In the genomic region with DNA sequence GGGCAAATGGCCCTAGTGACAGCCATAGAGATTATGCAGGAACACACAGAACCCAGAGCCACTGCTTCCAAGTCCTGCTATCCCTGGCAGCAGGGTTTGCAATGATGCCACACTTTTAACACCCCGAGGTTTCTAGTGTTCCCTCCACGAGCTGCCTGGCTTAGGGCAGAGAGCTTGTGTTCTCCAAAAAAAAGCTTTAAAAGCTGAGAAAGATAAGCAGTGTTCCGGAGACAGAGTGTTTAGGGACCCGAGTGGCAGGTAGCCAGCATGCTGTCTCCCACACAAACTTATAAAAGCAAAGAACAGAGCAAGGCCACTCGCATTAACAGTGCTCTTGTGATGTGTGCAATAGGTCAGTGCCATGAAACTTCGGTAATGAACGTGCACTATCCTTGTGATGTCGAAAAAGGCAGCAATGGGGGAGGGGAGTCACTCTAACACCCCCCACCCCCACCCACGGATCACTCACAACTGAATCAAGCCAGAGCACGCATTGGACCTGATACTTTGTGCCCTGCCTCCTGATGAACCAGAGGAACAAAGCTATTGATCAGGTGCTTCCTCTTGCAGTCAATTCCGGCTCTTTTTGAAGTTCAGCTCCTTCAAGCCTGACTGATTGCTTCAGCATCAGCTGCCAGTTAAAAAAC, we compare ENCODE assay signal across 9 mouse cellular contexts. TPM values are rescaled to one million over a fixed set of nuclear protein-coding genes. Genes with fewer than 3 reads are reported as not detected.
A peak's percentile ranks its signal among the peaks of the same experiment; 100 is the strongest.
DNase-seq lines count a peak whose midpoint lies in the region; ATAC-seq lines count a peak whose summit lies in the region.
"Had no signal": no experiment of that assay in that cellular context is flagged by ENCODE, and none has a peak within 500 bp of the region (broad histone marks: within the 10 kb centered on the region; RNA-seq: fewer than 3 reads in every experiment).

No protein-coding gene starts in this region.

- H3K4me1 ChIP-seq in hindbrain, embryonic 12.5 days = peaks cover 20% of the 10 kb centered on the region
- no peaks in the 10 kb centered on the region for H3K4me1 ChIP-seq in hindbrain, embryonic 11.5 days (replicated peaks; ENCODE audit: control insufficient read depth, insufficient read depth, low read length)
- peaks cover 18 to 27% of the 10 kb centered on the region in 2 experiments for H3K4me1 ChIP-seq in heart, embryonic 14.5 days (ENCODE audit: control insufficient read depth in 2 of 2, insufficient read depth in 2 of 2, low read length in 2 of 2)
- H3K4me1 ChIP-seq in lung, embryonic 16.5 days (replicated peaks; ENCODE audit: control insufficient read depth, insufficient read depth, low read length) = peaks cover 35% of the 10 kb centered on the region

- H3K4me2 ChIP-seq in hindbrain, embryonic 12.5 days (replicated peaks) = 0 out of 2 replicates have a peak overlapping the region, but pooled peaks have one; percentile 95
- H3K4me2 ChIP-seq in hindbrain, embryonic 11.5 days (replicated peaks; ENCODE audit: low read depth, low read length) = no peak overlapping the region
- H3K4me2 ChIP-seq in heart, embryonic 14.5 days (ENCODE audit: low read length) = peak overlapping the region; percentile 97; the same call in 1 of the 2 replicates
- peak overlapping the region; percentile 80 for H3K4me2 ChIP-seq in lung, embryonic 16.5 days (ENCODE audit: low read depth, low read length)

- DNase-seq in hindbrain, embryonic 11.5 days (ENCODE audit: low spot score) = no peak
- DNase-seq in adipocyte (ENCODE audit: low spot score) = peak; percentile 18
- DNase-seq in thymus, postnatal 0 days (ENCODE audit: low spot score) = no peak
- no peak for DNase-seq in gastrocnemius, postnatal 10 days

- H3K27ac ChIP-seq in hindbrain, embryonic 12.5 days = no peak overlapping the region
- H3K27ac ChIP-seq in hindbrain, embryonic 11.5 days (ENCODE audit: low read depth, low read length) = no peak overlapping the region
- H3K27ac ChIP-seq in heart, embryonic 14.5 days (replicated peaks in 1 of 2; ENCODE audit: control insufficient read depth in 1 of 2, insufficient read depth in 1 of 2, low read depth in 2 of 2, low read length in 2 of 2) = 0 out of 4 replicates have a peak overlapping the region, but pooled peaks of 1 of the 2 experiments have one; percentile 6
- H3K27ac ChIP-seq in lung, embryonic 16.5 days (ENCODE audit: low read length) = peak overlapping the region; percentile 30; the same call in 1 of the 2 replicates

- H3K4me3 ChIP-seq in hindbrain, embryonic 12.5 days = no peak overlapping the region
- no peak overlapping the region for H3K4me3 ChIP-seq in hindbrain, embryonic 11.5 days (ENCODE audit: low read depth, low read length)
- no peak overlapping the region for H3K4me3 ChIP-seq in heart, embryonic 14.5 days (ENCODE audit: control insufficient read depth in 1 of 2, insufficient read depth in 1 of 2, low read depth in 1 of 2, low read length in 2 of 2)
- H3K4me3 ChIP-seq in lung, embryonic 16.5 days (ENCODE audit: low read length) = peak overlapping the region; percentile 76

- H3K27me3 ChIP-seq in hindbrain, embryonic 12.5 days = peaks cover 2% of the 10 kb centered on the region; the same call in 1 of the 2 replicates
- no peaks in the 10 kb centered on the region for H3K27me3 ChIP-seq in hindbrain, embryonic 11.5 days (ENCODE audit: control insufficient read depth, insufficient read depth, low read length)
- H3K27me3 ChIP-seq in heart, embryonic 14.5 days (ENCODE audit: control insufficient read depth, insufficient read depth, low read length) = no peaks in the 10 kb centered on the region
- H3K27me3 ChIP-seq in lung, embryonic 16.5 days (ENCODE audit: control insufficient read depth, insufficient read depth, low read depth, low read length) = no peaks in the 10 kb centered on the region

- H3K9me3 ChIP-seq in hindbrain, embryonic 12.5 days (replicated peaks) = no peaks in the 10 kb centered on the region
- no peaks in the 10 kb centered on the region for H3K9me3 ChIP-seq in hindbrain, embryonic 11.5 days (ENCODE audit: control insufficient read depth, low read length)
- no peaks in the 10 kb centered on the region for H3K9me3 ChIP-seq in heart, embryonic 14.5 days (ENCODE audit: control insufficient read depth, low read length)
- no peaks in the 10 kb centered on the region for H3K9me3 ChIP-seq in lung, embryonic 16.5 days (ENCODE audit: control insufficient read depth, low read length)

- WGBS in hindbrain, embryonic 12.5 days = 82% methylated on average over 11 of the region's 11 CpGs
- WGBS in hindbrain, embryonic 11.5 days = 86% methylated on average over 11 of the region's 11 CpGs
- WGBS in heart, embryonic 14.5 days = 51% methylated on average over 11 of the region's 11 CpGs
- 51% methylated on average over 11 of the region's 11 CpGs for WGBS in lung, embryonic 16.5 days

- no peak for ATAC-seq in hindbrain, embryonic 12.5 days (ENCODE audit: low FRiP score)
- ATAC-seq in hindbrain, embryonic 11.5 days (ENCODE audit: low FRiP score) = no peak
- no peak for ATAC-seq in heart, embryonic 14.5 days (ENCODE audit: insufficient number of reproducible peaks, insufficient read depth, low FRiP score, low read depth)
- ATAC-seq in lung, embryonic 16.5 days (ENCODE audit: low read depth) = no peak
- ATAC-seq in erythroid progenitor cell, adult 5-6 weeks (replicated peaks; ENCODE audit: low FRiP score, poor library complexity, severe bottlenecking) = no peak

- no peak overlapping the region for H3K9ac ChIP-seq in hindbrain, embryonic 12.5 days
- H3K9ac ChIP-seq in hindbrain, embryonic 11.5 days (ENCODE audit: low read depth, low read length) = no peak overlapping the region
- no peak overlapping the region for H3K9ac ChIP-seq in heart, embryonic 14.5 days (ENCODE audit: low read length)
- H3K9ac ChIP-seq in lung, embryonic 16.5 days (ENCODE audit: low read length) = peak overlapping the region; percentile 12; the same call in 1 of the 2 replicates

- H3K36me3 ChIP-seq in hindbrain, embryonic 12.5 days = no peaks in the 10 kb centered on the region
- H3K36me3 ChIP-seq in hindbrain, embryonic 11.5 days (ENCODE audit: control insufficient read depth, insufficient read depth, low read length) = no peaks in the 10 kb centered on the region
- H3K36me3 ChIP-seq in heart, embryonic 14.5 days (ENCODE audit: control insufficient read depth, insufficient read depth, low read length) = no peaks in the 10 kb centered on the region
- no peaks in the 10 kb centered on the region for H3K36me3 ChIP-seq in lung, embryonic 16.5 days (ENCODE audit: control insufficient read depth, insufficient read depth, low read length)

RNA-seq across cellular contexts. Expression of gene Aldh2, which starts 2.1 kb away (rescaled TPM):
- 133 and 138 TPM in 2 replicates for polyA plus RNA-seq in hindbrain, embryonic 12.5 days (2016; fragmentation: Nextera tagmentation; extraction: Ambion mirVana)
- 36.0 and 63.3 TPM in 2 replicates for polyA plus RNA-seq in hindbrain, embryonic 11.5 days (2014; fragmentation: Nextera tagmentation; extraction: Ambion mirVana)
- 32.0 and 40.0 TPM in 2 replicates for polyA plus RNA-seq in heart, embryonic 14.5 days (2014; fragmentation: Nextera tagmentation; extraction: Ambion mirVana)
- 388 and 419 TPM in 2 replicates for polyA plus RNA-seq in lung, embryonic 16.5 days (2015; fragmentation: Nextera tagmentation; extraction: Ambion mirVana)
- total RNA-seq in erythroid progenitor cell, adult 5-6 weeks (2015; ENCODE audit: low replicate concordance) = 38.6 and 47.4 TPM in 2 replicates
- total RNA-seq in erythroid progenitor cell, adult 5-6 weeks (2017; ENCODE audit: low replicate concordance) = 45.1 and 49.1 TPM in 2 replicates
- polyA plus RNA-seq in thymus, postnatal 0 days (2015; fragmentation: Nextera tagmentation; extraction: Ambion mirVana) = 127 and 128 TPM in 2 replicates
- 100 to 1,000 TPM; 117 to 123 TPM for total RNA-seq in gastrocnemius, postnatal 10 days (2021)

RNA-seq across cellular contexts. Expression of gene Acad12, which starts 27.2 kb away (rescaled TPM):
- 2.2 and 2.5 TPM in 2 replicates for polyA plus RNA-seq in hindbrain, embryonic 12.5 days (2016; fragmentation: Nextera tagmentation; extraction: Ambion mirVana)
- polyA plus RNA-seq in hindbrain, embryonic 11.5 days (2014; fragmentation: Nextera tagmentation; extraction: Ambion mirVana) = 1.8 and 2.8 TPM in 2 replicates
- polyA plus RNA-seq in heart, embryonic 14.5 days (2014; fragmentation: Nextera tagmentation; extraction: Ambion mirVana) = 7.2 and 7.3 TPM in 2 replicates
- polyA plus RNA-seq in lung, embryonic 16.5 days (2015; fragmentation: Nextera tagmentation; extraction: Ambion mirVana) = 2.7 and 3.4 TPM in 2 replicates
- total RNA-seq in erythroid progenitor cell, adult 5-6 weeks (2015; ENCODE audit: low replicate concordance) = 0.42 and 4.0 TPM in 2 replicates
- 0.23 and 0.26 TPM in 2 replicates for total RNA-seq in erythroid progenitor cell, adult 5-6 weeks (2017; ENCODE audit: low replicate concordance)
- polyA plus RNA-seq in thymus, postnatal 0 days (2015; fragmentation: Nextera tagmentation; extraction: Ambion mirVana) = 1.3 and 1.4 TPM in 2 replicates
- total RNA-seq in gastrocnemius, postnatal 10 days (2021) = 10 to 100 TPM; 10.1 to 10.3 TPM

RNA-seq across cellular contexts. Expression of gene Mapkapk5, which starts 45.8 kb away (rescaled TPM):
- 62.8 and 63.0 TPM in 2 replicates for polyA plus RNA-seq in hindbrain, embryonic 12.5 days (2016; fragmentation: Nextera tagmentation; extraction: Ambion mirVana)
- 61.8 and 66.5 TPM in 2 replicates for polyA plus RNA-seq in hindbrain, embryonic 11.5 days (2014; fragmentation: Nextera tagmentation; extraction: Ambion mirVana)
- 37.0 and 43.7 TPM in 2 replicates for polyA plus RNA-seq in heart, embryonic 14.5 days (2014; fragmentation: Nextera tagmentation; extraction: Ambion mirVana)
- polyA plus RNA-seq in lung, embryonic 16.5 days (2015; fragmentation: Nextera tagmentation; extraction: Ambion mirVana) = 45.3 and 46.4 TPM in 2 replicates
- total RNA-seq in erythroid progenitor cell, adult 5-6 weeks (2015; ENCODE audit: low replicate concordance) = 117 and 163 TPM in 2 replicates
- 88.9 and 113 TPM in 2 replicates for total RNA-seq in erythroid progenitor cell, adult 5-6 weeks (2017; ENCODE audit: low replicate concordance)
- 46.7 and 52.1 TPM in 2 replicates for polyA plus RNA-seq in thymus, postnatal 0 days (2015; fragmentation: Nextera tagmentation; extraction: Ambion mirVana)
- total RNA-seq in gastrocnemius, postnatal 10 days (2021) = 10 to 100 TPM; 64.4 to 72.4 TPM

RNA-seq across cellular contexts. Expression of gene Adam1a, which starts 46.3 kb away (rescaled TPM):
- 3.2 and 3.8 TPM in 2 replicates for polyA plus RNA-seq in hindbrain, embryonic 12.5 days (2016; fragmentation: Nextera tagmentation; extraction: Ambion mirVana)
- polyA plus RNA-seq in hindbrain, embryonic 11.5 days (2014; fragmentation: Nextera tagmentation; extraction: Ambion mirVana) = 2.1 and 3.8 TPM in 2 replicates
- polyA plus RNA-seq in heart, embryonic 14.5 days (2014; fragmentation: Nextera tagmentation; extraction: Ambion mirVana) = 1.1 and 1.5 TPM in 2 replicates
- polyA plus RNA-seq in lung, embryonic 16.5 days (2015; fragmentation: Nextera tagmentation; extraction: Ambion mirVana) = 1.1 TPM in 2 replicates
- 2.9 and 3.2 TPM in 2 replicates for total RNA-seq in erythroid progenitor cell, adult 5-6 weeks (2015; ENCODE audit: low replicate concordance)
- total RNA-seq in erythroid progenitor cell, adult 5-6 weeks (2017; ENCODE audit: low replicate concordance) = 2.2 and 3.7 TPM in 2 replicates
- 0.64 and 0.66 TPM in 2 replicates for polyA plus RNA-seq in thymus, postnatal 0 days (2015; fragmentation: Nextera tagmentation; extraction: Ambion mirVana)
- total RNA-seq in gastrocnemius, postnatal 10 days (2021) = 1 to 10 TPM; 2.3 to 3.7 TPM

RNA-seq across cellular contexts. Expression of gene Gm42878, which starts 46.3 kb away (rescaled TPM):
- polyA plus RNA-seq in hindbrain, embryonic 12.5 days (2016; fragmentation: Nextera tagmentation; extraction: Ambion mirVana) = not detected in 2 replicates
- not detected in 2 replicates for polyA plus RNA-seq in hindbrain, embryonic 11.5 days (2014; fragmentation: Nextera tagmentation; extraction: Ambion mirVana)
- polyA plus RNA-seq in heart, embryonic 14.5 days (2014; fragmentation: Nextera tagmentation; extraction: Ambion mirVana) = 0.26 TPM in 1 of 2 replicates, not detected in the other
- not detected in 2 replicates for polyA plus RNA-seq in lung, embryonic 16.5 days (2015; fragmentation: Nextera tagmentation; extraction: Ambion mirVana)
- not detected in 2 replicates for total RNA-seq in erythroid progenitor cell, adult 5-6 weeks (2015; ENCODE audit: low replicate concordance)
- 0.08 TPM in 1 of 2 replicates, not detected in the other for total RNA-seq in erythroid progenitor cell, adult 5-6 weeks (2017; ENCODE audit: low replicate concordance)
- polyA plus RNA-seq in thymus, postnatal 0 days (2015; fragmentation: Nextera tagmentation; extraction: Ambion mirVana) = not detected in 2 replicates
- not detected for total RNA-seq in gastrocnemius, postnatal 10 days (2021)
- polyA plus RNA-seq: neural tube, embryonic 14.5 days had no signal
